Mouse (Mus musculus): ENCODE results near the gene Gxylt2. TPM values are rescaled to one million over a fixed set of nuclear protein-coding genes. Genes with fewer than 3 reads are reported as not detected.

Gene Gxylt2
- polyA plus RNA-seq, 1 experiment = 0.16 TPM

DNA sequence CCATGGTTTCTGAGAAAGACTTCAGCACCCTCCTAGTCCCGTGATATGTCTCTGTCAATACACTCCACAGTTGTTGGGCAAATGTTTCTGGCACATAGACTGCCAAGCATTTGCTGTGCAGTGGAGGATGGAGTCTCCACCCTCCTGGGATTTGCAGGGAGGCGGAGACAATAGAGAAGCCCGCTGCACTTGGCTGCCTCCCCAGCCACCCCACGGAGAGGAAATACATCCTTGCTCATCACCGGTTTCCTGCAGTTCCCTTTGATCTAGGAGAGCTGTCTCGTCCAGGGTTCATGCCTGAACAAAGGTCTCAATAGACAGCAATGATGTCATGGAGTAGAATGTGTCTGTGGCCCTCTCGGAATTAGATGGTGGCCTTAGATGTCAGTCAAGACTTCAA lies 4.9 kb downstream of the Gxylt2 start:
- no peaks in the 10 kb centered on the region for H3K36me3 ChIP-seq (ENCODE audit: control insufficient read depth, insufficient read depth, low read length)
- no peak for DNase-seq (ENCODE audit: low read depth in 1 of 2, low spot score in 2 of 2)
- no peak for TF ChIP-seq CTCF (IDR thresholded peaks at IDR 0.05; ENCODE audit: extremely low read depth, insufficient read depth, insufficient read length, insufficient replicate concordance)
- no peak for TF ChIP-seq POLR2A (IDR thresholded peaks at IDR 0.05; ENCODE audit: low read depth, low read length)
- no peak overlapping the region for H3K27ac ChIP-seq (ENCODE audit: insufficient read depth, low read length)
- H3K27me3 ChIP-seq (ENCODE audit: control insufficient read depth, insufficient read depth, low read length) = 0 out of 2 replicates have a peak, but pooled peaks cover 1% of the 10 kb centered on the region
- WGBS = 18% methylated on average over 7 of the region's 7 CpGs
- no peak overlapping the region for H3K4me3 ChIP-seq (ENCODE audit: extremely low read depth, insufficient read depth, insufficient read length)
- H3K4me1 ChIP-seq (ENCODE audit: control insufficient read depth, insufficient read depth, insufficient read length) = no peaks in the 10 kb centered on the region

DNA sequence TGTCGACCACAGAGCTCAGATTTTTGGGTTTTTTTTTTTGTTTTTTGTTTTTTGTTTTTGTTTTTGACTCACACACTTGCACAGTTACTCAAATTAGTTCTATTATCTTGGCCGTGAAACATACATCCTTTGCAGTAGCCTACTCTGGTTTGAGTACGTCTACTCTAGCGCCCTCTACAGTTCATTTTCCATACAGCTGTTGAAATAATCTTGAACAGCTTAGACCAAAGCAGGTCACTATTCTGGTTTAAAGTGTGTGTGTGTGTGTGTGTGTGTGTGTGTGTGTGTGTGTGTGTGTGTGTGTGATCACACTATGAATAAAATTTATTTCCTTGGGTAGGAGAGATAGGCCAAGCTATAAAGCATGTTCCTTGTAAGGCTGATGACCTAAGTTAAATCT lies 5.6 kb downstream of the Gxylt2 start:
- TF ChIP-seq POLR2A (IDR thresholded peaks at IDR 0.05; ENCODE audit: low read depth, low read length) (no peak), CTCF (IDR thresholded peaks at IDR 0.05; ENCODE audit: extremely low read depth, insufficient read depth, insufficient read length, insufficient replicate concordance) (no peak)
- no peak for DNase-seq (ENCODE audit: low read depth in 1 of 2, low spot score in 2 of 2)
- Histone ChIP-seq H3K4me3 (ENCODE audit: extremely low read depth, insufficient read depth, insufficient read length) (no peak overlapping the region), H3K27ac (ENCODE audit: insufficient read depth, low read length) (no peak overlapping the region), H3K27me3 (ENCODE audit: control insufficient read depth, insufficient read depth, low read length) (no peaks in the 10 kb centered on the region), H3K4me1 (ENCODE audit: control insufficient read depth, insufficient read depth, insufficient read length) (no peaks in the 10 kb centered on the region), H3K36me3 (ENCODE audit: control insufficient read depth, insufficient read depth, low read length) (no peaks in the 10 kb centered on the region)
- 29% methylated on average over 4 of the region's 4 CpGs for WGBS

DNA sequence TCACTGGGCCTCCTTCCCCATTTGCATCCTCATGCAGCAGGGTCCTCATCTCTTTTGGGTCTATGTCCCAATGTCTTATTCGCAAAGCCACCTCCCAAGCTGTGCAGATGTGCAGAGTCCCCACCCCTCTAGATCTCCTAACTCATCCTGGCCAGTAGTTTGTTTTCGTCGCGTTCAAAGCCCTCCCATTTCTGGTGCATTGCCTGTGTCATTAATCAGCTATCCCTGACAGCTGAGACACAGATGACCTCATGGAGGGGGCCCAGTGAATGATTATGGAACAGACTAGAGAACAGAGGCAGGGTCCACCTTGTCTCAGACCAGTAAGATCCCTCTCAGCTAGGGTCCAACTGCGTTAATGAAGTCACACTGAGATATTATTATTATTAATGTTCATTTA lies 6.3 kb downstream of the Gxylt2 start:
- 86% methylated on average over 5 of the region's 5 CpGs for WGBS
- no peak overlapping the region for H3K27ac ChIP-seq (ENCODE audit: insufficient read depth, low read length)
- DNase-seq (ENCODE audit: low read depth in 1 of 2, low spot score in 2 of 2) = no peak
- no peaks in the 10 kb centered on the region for H3K4me1 ChIP-seq (ENCODE audit: control insufficient read depth, insufficient read depth, insufficient read length)
- TF ChIP-seq POLR2A (IDR thresholded peaks at IDR 0.05; ENCODE audit: low read depth, low read length) (no peak), CTCF (IDR thresholded peaks at IDR 0.05; ENCODE audit: extremely low read depth, insufficient read depth, insufficient read length, insufficient replicate concordance) (no peak)
- H3K4me3 ChIP-seq (ENCODE audit: extremely low read depth, insufficient read depth, insufficient read length) = no peak overlapping the region
- H3K36me3 ChIP-seq (ENCODE audit: control insufficient read depth, insufficient read depth, low read length) = no peaks in the 10 kb centered on the region
- H3K27me3 ChIP-seq (ENCODE audit: control insufficient read depth, insufficient read depth, low read length) = no peaks in the 10 kb centered on the region

DNA sequence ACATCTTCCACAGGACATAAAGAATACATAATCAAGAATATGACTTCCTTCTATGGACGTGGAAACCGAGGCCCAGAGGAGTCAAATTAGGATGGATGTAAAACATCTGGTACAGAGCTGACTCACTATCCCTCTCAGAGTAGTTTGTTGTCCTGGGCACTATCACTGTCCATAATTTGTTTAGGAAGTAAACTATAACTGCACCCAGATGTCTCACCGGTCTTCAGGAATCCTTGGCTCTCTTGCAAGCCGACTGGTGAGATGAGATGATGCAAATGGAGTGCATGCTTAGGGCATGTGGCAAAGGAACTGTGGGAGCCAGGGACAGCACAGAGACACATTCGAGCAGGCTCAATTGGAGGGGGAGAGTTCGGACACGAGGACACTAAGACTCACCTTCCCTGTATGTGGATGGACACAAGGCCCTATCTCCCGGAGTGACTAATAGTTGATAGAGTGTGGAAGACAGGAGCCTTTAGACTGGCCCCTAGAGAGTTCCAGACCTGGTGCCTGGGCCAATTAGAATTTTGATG lies 10.8 kb downstream of the Gxylt2 start:
- no peak for TF ChIP-seq CTCF (IDR thresholded peaks at IDR 0.05; ENCODE audit: extremely low read depth, insufficient read depth, insufficient read length, insufficient replicate concordance)
- Histone ChIP-seq H3K27ac (ENCODE audit: insufficient read depth, low read length) (no peak overlapping the region), H3K27me3 (ENCODE audit: control insufficient read depth, insufficient read depth, low read length) (no peaks in the 10 kb centered on the region), H3K4me1 (ENCODE audit: control insufficient read depth, insufficient read depth, insufficient read length) (no peaks in the 10 kb centered on the region), H3K4me3 (ENCODE audit: extremely low read depth, insufficient read depth, insufficient read length) (no peak overlapping the region), H3K36me3 (ENCODE audit: control insufficient read depth, insufficient read depth, low read length) (no peaks in the 10 kb centered on the region)
- WGBS = 89% methylated on average over 8 of the region's 8 CpGs
- DNase-seq (ENCODE audit: low read depth in 1 of 2, low spot score in 2 of 2) = no peak

GRCm38 (mm10) chr6:100716152-100716551 lies 11.6 kb downstream of the Gxylt2 start:
- WGBS = 86% methylated on average over 7 of the region's 7 CpGs
- no peak overlapping the region for H3K4me3 ChIP-seq (ENCODE audit: extremely low read depth, insufficient read depth, insufficient read length)
- TF ChIP-seq CTCF (IDR thresholded peaks at IDR 0.05; ENCODE audit: extremely low read depth, insufficient read depth, insufficient read length, insufficient replicate concordance) = no peak

DNA sequence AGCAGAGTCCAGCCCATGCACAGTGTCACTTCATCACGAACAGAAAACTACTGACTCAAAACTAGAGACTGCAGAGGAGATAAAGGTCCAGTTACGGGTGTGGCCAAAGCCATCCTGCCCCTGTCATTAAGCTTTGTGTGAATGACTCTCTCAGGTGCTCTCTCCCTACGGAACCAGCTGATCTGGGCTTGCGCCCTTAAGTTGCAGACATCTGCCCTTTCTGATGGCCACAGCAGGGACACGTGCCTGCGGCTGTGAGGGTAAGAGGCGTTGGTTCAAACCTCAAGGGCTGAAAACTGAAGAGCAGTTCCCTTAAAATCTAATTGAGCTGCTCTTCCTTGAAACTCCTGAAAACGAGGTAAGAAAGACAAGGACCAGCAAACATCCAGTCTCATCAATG lies 12.3 kb downstream of the Gxylt2 start:
- Histone ChIP-seq H3K4me1 (ENCODE audit: control insufficient read depth, insufficient read depth, insufficient read length) (no peaks in the 10 kb centered on the region), H3K27me3 (ENCODE audit: control insufficient read depth, insufficient read depth, low read length) (no peaks in the 10 kb centered on the region), H3K36me3 (ENCODE audit: control insufficient read depth, insufficient read depth, low read length) (no peaks in the 10 kb centered on the region), H3K4me3 (ENCODE audit: extremely low read depth, insufficient read depth, insufficient read length) (no peak overlapping the region), H3K27ac (ENCODE audit: insufficient read depth, low read length) (no peak overlapping the region)
- DNase-seq (ENCODE audit: low read depth in 1 of 2, low spot score in 2 of 2) = no peak
- no peak for TF ChIP-seq POLR2A (IDR thresholded peaks at IDR 0.05; ENCODE audit: low read depth, low read length)
- no peak for TF ChIP-seq CTCF (IDR thresholded peaks at IDR 0.05; ENCODE audit: extremely low read depth, insufficient read depth, insufficient read length, insufficient replicate concordance)
- WGBS = 80% methylated on average over 8 of the region's 8 CpGs

More at GRCm38 (mm10) chr6:100716152-100716551, 11.6 kb downstream of the Gxylt2 start:
- Histone ChIP-seq H3K27ac (ENCODE audit: insufficient read depth, low read length) (no peak overlapping the region), H3K4me1 (ENCODE audit: control insufficient read depth, insufficient read depth, insufficient read length) (no peaks in the 10 kb centered on the region), H3K36me3 (ENCODE audit: control insufficient read depth, insufficient read depth, low read length) (no peaks in the 10 kb centered on the region), H3K27me3 (ENCODE audit: control insufficient read depth, insufficient read depth, low read length) (no peaks in the 10 kb centered on the region)
- no peak for DNase-seq (ENCODE audit: low read depth in 1 of 2, low spot score in 2 of 2)

GRCm38 (mm10) chr6:100720098-100720501 lies 15.6 kb downstream of the Gxylt2 start:
- no peak overlapping the region for H3K27ac ChIP-seq (ENCODE audit: insufficient read depth, low read length)
- H3K27me3 ChIP-seq (ENCODE audit: control insufficient read depth, insufficient read depth, low read length) = no peaks in the 10 kb centered on the region; the same call in 1 of the 2 replicates
- H3K36me3 ChIP-seq (ENCODE audit: control insufficient read depth, insufficient read depth, low read length) = no peaks in the 10 kb centered on the region
- no peaks in the 10 kb centered on the region for H3K4me1 ChIP-seq (ENCODE audit: control insufficient read depth, insufficient read depth, insufficient read length)
- TF ChIP-seq CTCF (IDR thresholded peaks at IDR 0.05; ENCODE audit: extremely low read depth, insufficient read depth, insufficient read length, insufficient replicate concordance) (no peak), POLR2A (IDR thresholded peaks at IDR 0.05; ENCODE audit: low read depth, low read length) (no peak)
- no peak for DNase-seq (ENCODE audit: low read depth in 1 of 2, low spot score in 2 of 2)
- 69% methylated on average over 6 of the region's 6 CpGs for WGBS
- no peak overlapping the region for H3K4me3 ChIP-seq (ENCODE audit: extremely low read depth, insufficient read depth, insufficient read length)

Measured in spleen, adult 2 months (tissue).